Mouse (Mus musculus): ENCODE results near the gene Bcs1l.
A peak's percentile ranks its signal among the peaks of the same experiment; 100 is the strongest.

The Bcs1l gene

DNA sequence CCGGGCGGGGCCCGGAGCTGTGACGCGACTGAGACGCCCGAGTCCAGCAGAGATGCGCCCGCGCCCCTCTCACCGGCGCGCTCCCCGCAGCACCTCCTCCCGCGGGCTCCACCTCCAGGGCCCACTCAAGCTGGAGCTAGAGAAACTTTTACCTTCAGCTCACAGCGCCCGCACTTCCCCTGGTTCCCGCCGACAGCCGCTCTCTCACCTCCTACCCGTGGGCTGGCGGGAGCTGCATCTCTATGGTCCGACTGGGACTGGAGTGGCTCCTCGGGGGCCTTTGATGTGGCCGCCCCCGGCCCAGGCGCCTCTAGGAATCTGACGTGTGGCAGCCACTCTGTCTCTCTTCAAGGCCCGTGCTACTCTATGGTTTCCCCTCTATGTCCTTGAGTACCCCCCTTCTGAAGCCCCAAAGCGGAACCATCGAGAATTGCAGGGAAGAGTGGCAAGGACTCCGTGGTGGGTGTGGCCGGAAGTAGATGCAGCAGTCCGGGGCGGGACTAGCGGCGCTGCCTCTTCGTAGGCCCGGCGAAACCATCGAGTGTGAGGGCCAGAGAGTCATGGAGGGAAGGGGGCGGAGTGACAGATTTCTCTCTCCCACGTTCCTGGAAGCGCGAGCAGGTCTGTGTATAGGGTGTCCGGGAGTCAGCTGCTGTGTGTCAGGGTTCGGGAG, at the start of gene Bcs1l, which contains the start of gene Zfp142:
Bcs1l (plus strand) TSS at position 517 of the 673 bp plus-strand sequence.
Zfp142 (minus strand) TSS at position 474 of the 673 bp plus-strand sequence.
- peak; percentile 98 to 100 for DNase-seq

DNA sequence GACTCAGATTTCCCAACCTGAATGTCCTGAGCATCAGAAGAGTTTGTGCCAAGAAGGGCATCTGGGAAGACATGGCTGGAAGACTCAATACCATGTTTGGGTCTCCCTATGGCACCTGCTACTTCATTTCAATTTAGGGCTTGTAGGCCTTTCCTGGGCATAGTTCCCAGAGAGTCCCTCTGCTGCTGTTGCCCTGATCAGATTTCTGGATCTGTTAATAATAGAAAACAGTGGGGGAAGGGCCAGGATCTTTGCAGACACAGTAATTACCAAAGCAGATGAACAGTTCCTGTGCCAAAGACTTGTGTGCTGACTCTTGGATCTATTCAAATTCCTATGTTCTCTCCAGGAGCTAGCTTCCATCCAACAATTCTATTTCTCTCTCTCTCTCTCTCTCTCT, 49.4 kb upstream of the Bcs1l start:
- DNase-seq, result peak; percentile 10 to 20

DNA sequence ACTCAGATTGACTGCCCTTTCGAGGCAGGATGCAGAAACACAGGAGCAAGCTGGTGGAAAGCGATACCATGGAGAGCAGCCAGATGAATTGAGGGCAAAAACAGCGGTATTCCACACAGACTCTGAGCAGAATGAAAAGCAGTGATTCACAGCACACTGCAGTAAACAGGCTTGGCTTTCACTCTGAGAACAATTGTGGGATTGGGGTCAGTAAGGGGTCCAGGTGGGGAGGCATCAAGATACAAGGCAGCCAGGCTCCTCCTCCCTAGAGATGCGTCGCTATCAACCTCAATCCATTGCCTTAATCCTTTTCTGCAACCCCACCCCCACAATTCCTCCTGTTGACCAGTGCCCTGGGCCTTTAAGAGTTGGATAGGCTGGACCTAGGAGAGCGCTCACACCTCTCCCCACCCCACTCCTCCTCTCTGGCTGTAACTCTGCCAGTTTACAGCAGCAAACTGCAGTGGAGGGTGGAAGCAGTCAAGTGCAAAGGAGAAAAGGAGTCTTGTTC, 45.6 kb upstream of the Bcs1l start, which contains the start of gene Plcd4:
Plcd4 (plus strand) TSS at position 438 of the 511 bp plus-strand sequence.
- DNase-seq, result peak; percentile 66 to 78

DNA sequence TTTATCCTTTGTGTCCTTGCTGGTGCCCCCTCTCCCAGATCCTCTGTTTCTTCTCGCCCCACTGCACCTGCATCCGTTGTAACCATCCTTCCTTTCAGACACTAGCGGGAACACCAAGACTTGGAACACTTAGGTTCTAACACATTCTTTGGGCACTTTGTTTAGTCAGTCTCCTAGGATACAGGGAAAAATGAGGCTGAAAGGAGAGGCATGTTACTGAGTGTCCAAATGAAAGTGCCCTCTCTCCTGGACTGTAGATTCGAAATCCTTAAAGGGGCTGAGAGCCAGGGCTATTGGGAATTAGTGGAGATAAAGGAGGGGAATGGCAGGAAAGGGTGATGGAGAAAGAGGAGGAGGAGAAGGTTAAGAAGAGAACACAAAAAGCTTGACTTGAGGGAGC, 43.9 kb upstream of the Bcs1l start, which contains the start of gene Usp37:
Usp37 (minus strand) TSS at position 101 of the 400 bp plus-strand sequence.
- no peak for DNase-seq

DNA sequence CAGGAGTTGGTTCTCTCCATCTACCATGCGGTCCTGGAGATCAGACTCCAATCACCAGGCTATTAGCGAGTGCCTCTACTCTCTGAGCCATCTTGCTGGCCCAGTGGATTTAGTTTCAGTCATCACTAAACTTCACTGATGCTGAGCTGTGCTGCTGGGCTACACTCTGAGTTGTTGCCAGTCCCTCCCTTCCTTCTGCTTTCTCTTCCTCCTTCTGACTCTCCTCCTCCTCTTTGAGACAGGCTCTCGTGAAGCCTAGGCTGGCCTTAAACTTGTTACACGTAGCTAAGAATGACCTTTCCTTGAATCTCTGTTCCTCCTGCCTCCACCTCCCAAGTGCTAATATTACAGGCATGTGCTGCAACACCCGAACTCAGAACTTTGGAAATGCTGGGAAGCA, 29.0 kb upstream of the Bcs1l start:
- no peak for DNase-seq

DNA sequence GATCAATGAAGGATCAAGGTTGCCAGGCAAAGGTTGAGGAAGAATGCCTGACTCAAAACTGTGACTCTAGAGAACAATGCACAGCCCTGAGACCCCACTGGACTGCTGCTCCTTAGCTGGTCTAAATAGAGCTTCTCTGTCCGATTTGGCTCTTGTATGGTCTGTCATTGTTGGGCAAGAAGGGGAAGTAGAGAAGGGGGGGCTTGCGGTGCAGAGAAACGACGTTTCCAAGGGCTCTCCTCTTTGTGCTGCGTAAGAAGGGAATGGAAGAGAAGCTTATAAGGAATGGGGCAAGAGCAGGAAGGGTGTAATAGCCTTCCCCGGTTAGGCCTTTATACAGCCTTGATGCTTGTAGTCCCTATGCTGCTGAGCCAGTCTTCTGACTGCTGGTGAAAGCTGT, 22.3 kb upstream of the Bcs1l start:
- DNase-seq, result no peak

DNA sequence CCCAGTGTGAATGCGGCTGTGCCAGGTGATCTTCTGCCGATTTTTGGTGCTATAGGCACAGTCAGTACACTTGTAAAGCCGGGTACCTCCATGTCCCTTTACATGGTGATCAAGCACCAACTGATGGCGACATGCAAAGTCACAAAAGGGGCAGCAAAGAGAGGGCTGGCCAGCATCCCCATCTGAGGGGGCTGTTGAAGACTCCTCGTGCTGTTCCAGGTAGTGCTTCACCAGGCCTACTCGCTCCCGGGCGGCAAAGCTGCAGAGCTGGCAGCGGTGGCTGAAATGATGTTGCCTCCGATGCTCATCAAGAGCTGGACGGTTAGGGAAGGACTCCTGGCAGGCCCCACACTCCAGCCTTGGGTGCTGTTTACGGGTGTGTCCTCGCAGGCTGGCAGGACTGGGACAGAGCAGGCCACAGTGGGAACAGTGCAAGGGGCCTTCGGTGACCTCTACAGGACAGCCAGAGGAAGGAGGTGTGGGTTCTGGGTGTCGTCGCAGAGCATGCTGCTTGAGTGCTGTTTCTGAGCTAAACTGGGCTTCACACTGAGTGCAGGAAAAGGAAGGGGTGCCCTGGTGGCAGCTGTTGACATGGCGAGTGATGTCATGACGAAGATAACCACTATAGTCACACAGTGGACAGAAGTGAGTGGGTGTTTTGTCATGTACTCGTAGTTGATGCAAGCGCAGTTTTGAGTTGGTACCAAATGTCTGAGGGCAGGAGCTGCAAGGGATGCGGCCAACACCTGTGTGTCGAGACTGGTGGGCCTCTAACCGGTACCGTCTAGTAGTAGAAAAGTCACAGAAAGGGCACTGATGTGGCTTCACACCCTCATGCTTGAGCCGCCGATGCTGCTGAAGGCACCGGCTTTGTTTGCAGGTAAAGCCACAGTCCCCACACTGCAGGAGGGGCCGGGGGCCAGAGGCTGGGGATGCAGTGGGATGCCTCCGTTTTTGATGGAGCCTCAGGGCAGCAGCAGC, 18.1 kb upstream of the Bcs1l start:
- DNase-seq, result no peak

DNA sequence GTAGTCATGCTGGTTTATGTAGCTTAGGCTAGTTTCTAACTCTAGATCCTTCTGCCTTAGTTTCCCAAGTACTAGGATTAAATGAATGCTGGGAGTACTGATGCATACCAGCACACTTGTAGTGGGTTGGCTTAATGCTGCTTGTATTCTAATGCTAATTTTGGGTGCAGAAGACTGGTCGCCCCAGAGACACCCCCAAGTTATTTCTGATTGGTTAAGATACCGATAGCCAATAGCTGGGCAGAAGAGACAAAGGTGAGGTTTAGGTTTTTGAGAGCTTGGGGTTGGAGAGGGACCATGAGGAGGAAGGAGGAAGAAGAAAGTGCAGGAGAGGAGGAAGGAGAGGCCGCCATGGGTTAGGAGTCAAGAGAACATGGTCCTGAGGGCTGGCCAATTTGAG, 5.5 kb upstream of the Bcs1l start:
- no peak for DNase-seq

DNA sequence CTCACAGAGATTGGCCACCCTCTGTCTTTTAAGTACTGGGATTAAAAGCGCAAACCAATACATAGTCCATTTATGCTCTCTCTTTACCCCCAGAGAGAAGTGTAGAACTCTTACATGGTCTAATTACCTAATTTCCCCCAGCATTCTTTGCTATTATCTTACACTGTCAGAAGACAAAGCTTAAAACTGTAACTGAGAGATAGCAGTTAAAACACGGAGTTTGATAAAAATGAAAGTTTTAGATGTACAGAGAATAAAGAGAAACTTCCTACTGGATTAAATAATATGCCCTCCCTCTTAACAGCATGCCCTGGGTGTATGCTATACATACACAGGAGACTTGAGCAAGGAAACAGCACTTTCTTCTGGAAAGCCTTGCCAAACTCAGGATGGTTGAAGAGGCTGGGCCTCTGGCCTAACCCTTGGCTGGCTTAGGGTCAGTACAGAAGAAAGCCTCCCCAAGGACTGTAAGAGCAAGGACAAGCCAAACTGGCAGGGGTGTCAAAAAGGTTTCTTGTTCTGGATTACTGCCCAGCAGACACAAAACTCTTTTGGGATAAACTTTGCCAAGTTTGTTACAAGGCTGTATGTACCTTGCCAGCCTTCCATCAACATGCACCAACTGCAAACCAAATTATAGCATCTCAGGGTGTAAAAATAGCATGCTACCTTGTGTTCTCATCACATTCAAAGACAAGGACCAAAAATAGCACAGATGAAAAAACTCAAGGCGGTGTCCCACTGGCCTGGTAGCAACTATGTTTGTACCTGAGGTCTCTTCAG, 3.3 kb upstream of the Bcs1l start:
- no peak for DNase-seq

DNA sequence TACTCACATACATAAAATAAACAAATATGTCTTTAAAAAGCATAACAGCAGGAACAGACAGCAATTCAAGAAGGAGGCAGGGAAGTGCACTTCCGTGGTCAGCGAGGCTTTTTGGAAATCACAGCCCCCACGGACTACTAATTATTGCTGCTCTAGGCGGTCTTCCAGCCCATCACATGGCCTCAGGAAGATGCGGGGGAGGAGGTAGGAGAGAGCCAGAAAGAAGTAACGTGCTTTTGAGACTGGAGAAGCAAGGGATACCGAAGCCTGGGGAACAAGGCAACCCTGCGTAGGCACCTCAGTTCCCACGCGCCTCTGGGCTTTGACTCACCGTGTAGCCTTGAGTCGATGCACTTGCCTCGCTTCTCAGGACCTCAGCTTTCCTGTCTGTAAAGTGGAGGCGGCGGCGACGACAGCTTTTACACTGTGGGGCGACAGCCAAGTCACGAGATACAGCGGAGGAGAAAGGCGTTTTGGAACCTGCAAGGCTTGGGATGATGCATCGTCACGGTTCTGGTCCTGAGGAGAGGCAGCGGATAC, 786 bp upstream of the Bcs1l start:
- DNase-seq, result no peak

DNA sequence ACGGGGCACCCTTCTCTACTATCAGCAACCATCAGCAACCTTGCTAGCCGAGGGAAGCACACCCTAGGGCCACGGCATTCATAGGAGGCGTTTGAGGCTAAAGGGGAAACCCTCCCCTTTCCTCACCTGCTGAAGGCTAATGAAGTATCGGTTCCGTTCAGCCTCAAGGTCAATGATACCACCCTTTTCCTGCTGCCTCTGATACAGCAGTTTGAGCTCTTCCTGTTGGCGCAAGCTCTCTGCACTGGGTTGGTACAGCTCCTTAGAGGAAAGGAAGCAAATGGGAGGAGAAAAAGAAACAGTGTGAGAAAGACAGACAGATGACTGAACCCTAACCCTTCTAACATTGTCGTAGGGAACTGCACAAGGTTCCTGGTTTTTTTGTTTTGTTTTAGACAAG, 6.3 kb downstream of the Bcs1l start:
- no peak for DNase-seq

DNA sequence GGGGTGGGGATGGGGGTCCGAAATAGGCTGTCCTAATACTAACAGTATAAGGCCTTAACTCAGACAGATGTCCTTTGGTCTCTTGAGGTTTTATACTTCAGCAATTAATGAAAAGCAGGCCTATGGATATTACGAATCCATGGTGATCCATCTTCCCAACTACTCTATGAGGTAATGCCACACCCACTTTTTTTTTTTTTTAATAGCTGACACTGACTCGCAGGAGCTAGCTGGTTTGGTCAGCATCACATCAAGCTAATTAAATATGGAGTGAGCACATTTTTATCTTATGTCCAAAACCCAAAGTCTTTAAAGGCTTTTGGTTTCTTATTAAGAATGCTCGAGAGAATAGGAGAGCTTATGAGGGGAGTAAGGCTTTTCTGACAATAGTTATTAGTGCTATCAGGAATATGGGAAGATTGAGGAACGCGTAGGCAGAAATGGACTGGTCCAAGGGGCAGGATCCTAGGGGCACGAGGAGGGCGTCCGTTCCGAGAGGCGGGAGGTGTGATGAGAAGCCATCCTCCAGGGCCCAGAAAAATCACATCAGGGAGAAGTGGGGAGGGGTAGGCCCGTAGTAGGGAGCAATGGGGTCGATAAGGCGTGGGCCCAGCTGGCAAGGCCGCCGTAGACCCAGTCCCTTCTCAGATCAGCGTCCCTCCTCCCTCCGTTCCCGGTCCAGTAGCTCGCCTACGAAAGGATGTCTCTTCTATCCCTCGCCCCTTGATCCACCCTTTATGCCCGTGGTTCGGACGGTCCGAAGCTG, 12.6 kb downstream of the Bcs1l start:
- no peak for DNase-seq

DNA sequence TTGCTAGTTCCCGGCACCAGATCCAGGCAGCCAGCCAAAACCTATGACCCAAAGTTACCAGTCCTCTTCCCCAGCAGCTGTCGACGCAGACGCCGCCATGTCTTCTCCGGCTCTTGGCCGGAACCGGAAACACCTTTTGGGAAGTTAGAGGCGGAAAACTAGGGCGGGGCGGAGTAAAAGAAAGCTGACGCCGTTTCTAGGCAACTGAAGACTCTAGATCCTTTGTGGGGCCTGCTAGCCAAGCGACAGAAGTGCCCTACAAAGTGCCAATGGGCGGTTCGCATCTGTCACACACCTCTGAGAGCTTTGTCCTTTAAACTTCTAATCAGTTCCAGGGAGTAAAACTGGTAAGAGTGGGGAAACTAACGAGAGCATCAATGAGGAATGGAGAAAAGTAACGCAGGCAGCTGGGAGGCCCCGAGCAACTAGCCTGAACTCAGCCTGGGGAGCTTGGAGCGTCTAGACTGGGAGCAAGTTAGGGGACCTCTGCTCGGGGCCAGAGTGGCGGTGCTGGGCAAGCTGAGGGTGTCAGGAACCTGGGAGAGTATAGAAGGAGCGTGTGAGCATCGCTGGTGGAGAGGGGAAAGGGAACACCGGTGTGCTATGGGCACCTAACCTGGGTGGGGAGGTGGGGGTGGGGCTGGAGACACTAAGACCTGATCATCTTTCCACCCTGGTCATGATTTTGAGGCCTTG, 13.3 kb downstream of the Bcs1l start, which contains the start of the genes Rnf25 and Stk36:
Rnf25 (minus strand) TSS at position 131 of the 696 bp plus-strand sequence.
Stk36 (plus strand) TSS at position 179 of the 696 bp plus-strand sequence.
- peak; percentile 83 to 90 for DNase-seq

DNA sequence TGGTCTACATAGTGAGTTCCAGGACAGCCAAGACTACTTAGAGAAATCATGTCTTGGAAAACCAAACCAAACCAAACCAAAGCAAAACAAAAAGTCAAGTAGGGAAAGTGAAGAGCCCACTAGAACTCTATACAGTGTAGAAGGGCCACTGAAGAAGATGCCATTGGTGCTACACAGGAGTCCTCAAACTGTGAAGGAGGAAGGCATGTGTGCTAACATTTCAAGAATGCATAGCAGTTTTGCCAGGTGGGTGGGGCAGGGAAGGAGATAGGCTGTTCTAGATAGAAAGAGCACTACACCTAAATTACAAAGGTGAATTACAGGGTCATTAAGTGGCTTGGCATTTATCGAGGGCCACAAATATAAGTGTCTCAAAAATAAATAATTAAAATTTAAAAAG, 36.1 kb downstream of the Bcs1l start:
- DNase-seq, result no peak

DNA sequence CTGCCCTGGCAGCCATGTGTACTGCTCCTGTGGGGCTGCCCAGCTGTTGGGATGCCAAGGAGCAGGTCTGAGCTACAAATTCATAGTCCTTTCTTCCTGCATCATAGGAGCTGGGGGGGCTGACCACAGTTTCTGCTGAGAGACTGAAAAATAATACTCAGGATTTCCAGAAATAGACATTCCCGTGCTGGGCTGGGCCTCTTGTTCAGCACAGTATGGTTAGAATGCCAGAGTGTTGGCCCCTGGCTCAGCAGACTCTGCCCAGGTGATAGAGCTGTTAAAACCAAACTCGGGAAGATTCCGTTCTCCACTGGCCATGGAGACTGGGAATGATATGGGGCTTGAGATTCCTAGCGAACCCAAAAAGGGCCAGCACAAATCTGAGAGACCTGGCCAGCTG, 38.0 kb downstream of the Bcs1l start:
- no peak for DNase-seq

DNA sequence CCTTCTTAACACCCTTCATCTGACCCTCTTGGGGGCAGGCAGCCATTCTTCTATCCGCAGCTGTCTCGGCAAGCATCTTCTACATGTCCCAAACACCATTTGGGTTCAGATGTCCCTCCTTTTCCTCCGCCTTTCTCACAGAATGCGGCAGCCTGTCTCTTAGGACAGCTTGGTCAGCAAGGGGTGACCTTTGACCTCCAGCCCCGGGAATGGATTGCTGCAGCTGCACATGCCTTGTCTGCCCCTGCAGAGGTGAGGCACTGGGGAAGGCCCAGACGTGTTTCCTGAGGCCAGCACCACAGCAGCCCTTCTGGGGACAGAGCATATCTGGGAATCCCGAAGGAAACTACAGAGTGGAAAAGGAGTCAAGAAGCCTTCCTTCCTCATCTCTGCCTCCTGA, 39.9 kb downstream of the Bcs1l start:
- no peak for DNase-seq

DNA sequence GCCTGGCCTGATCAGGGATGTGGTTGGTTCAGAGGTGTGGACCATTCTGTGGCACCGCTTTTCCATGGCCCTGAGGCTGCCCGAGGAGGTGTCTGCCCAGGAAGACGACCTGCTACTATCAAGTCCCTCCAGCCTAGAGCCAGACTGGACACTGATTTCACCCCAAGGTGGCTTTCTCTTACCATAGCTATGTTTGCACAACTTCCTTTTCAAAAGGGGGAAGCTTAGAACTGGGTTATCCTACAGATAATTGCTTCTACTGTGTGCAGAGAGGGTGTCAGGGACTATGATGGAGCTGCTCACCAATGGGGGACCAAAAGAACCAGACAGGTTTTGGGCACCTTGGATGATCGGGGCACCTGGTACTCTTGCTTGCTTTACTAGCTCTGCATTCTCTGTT, 44.6 kb downstream of the Bcs1l start:
- no peak for DNase-seq

All from cerebellum, adult 18-20 months (tissue).